Mouse (Mus musculus) midbrain, postnatal 0 days (tissue): ENCODE data around the gene Robo2. TPM values are rescaled to one million over a fixed set of nuclear protein-coding genes. Genes with fewer than 3 reads are reported as not detected.

ENCODE experiments used
- ATAC-seq: fragments of 200-750 bp; cut with Nextera tagmentation; 2 replicates; pipeline ENCODE4 v1.8.0; 2017; ENCODE audit warnings: moderate number of reproducible peaks, mild to moderate bottlenecking, moderate TSS enrichment, moderate library complexity; ENCODE audit not compliant: low FRiP score
- DNase-seq: peaks from one replicate; pipeline ENCODE4 v3.0.0-alpha.2; 2015; ENCODE audit warnings: low spot score
- H3K27ac ChIP-seq: fragments of 300-500 bp; sonication (generic); 2 replicates; pipeline ENCODE4 v1.5.1; 2014; ENCODE audit warnings: low read depth, mild to moderate bottlenecking, low read length, mixed read lengths
- H3K27me3 ChIP-seq: fragments of 300-500 bp; sonication (generic); 2 replicates; pipeline ENCODE4 v1.6.1; 2014; ENCODE audit warnings: low read length, control low read depth, mixed read lengths; ENCODE audit not compliant: insufficient read depth
- H3K36me3 ChIP-seq: fragments of 300-500 bp; sonication (generic); 2 replicates; pipeline ENCODE4 v1.6.1; 2014; ENCODE audit warnings: low read length, control low read depth, mixed read lengths; ENCODE audit not compliant: insufficient read depth
- H3K4me1 ChIP-seq: fragments of 300-500 bp; sonication (generic); 2 replicates; pipeline ENCODE4 v1.6.1; 2014; ENCODE audit warnings: mild to moderate bottlenecking, control low read depth, antibody characterized with exemption, low read length, mixed read lengths; ENCODE audit not compliant: insufficient read depth
- H3K4me2 ChIP-seq: fragments of 300-500 bp; sonication (generic); 2 replicates; pipeline ENCODE4 v1.6.1; 2014; ENCODE audit warnings: low read depth, mild to moderate bottlenecking, low read length, mixed read lengths; ENCODE audit not compliant: poor library complexity, severe bottlenecking
- H3K4me3 ChIP-seq: fragments of 300-500 bp; sonication (generic); 2 replicates; pipeline ENCODE4 v1.5.1; 2014; ENCODE audit warnings: low read depth, mild to moderate bottlenecking, low read length, moderate library complexity
- H3K9ac ChIP-seq: fragments of 300-500 bp; sonication (generic); replicated peaks from 2 replicates; pipeline ENCODE4 v1.6.1; 2014; ENCODE audit warnings: mild to moderate bottlenecking, low read length, moderate library complexity, mixed read lengths; ENCODE audit not compliant: poor library complexity, severe bottlenecking
- H3K9me3 ChIP-seq: fragments of 300-500 bp; sonication (generic); 2 replicates; pipeline ENCODE4 v1.6.1; 2016; ENCODE audit warnings: low read length, control low read depth
- CTCF ChIP-seq: IDR thresholded peaks from 2 replicates; pipeline ENCODE4 v1.5.1; 2016; ENCODE audit warnings: antibody characterized with exemption, mild to moderate bottlenecking
- WGBS: fragments of 180-500 bp; shearing (Covaris S2); extraction: QIAGEN DNeasy Blood & Tissue Kit; methylation state at CpG from one replicate; pipeline ENCODE4 v1.1.7; 2014; 5-methylcytosine and 5-hydroxymethylcytosine counted together
- polyA plus RNA-seq: library from polyadenylated mRNA; unstranded; fragments of >200 nt; fragmentation: Nextera tagmentation; extraction: Ambion mirVana; gene quantifications from 2 replicates; pipeline ENCODE4 v1.2.1, GENCODE M21; 2015
- total RNA-seq: library from RNA; depleted of rRNA; stranded (reverse); fragments of >200 nt; gene quantifications from 2 replicates; pipeline ENCODE4 v1.2.3, GENCODE M21; 2014

Robo2 gene
- total and polyA plus RNA-seq, 2 experiments from 2014 or later: 49.8 to 134 TPM

GRCm38 (mm10) chr16:74373407-74373806 is 38.2 kb downstream of the Robo2 start:
- Histone ChIP-seq H3K4me3 (no peak overlapping the region), H3K27me3 (no peaks in the 10 kb centered on the region), H3K9ac (no peak overlapping the region), H3K4me2 (no peak overlapping the region), H3K9me3 (no peaks in the 10 kb centered on the region), H3K27ac (no peak overlapping the region), H3K36me3 (no peaks in the 10 kb centered on the region), H3K4me1 (peaks cover 3% of the 10 kb centered on the region; the same call in 1 of the 2 replicates)
- no peak for TF ChIP-seq CTCF
- ATAC-seq (no peak), DNase-seq (no peak)
- WGBS: 90% methylated on average over 3 of the region's 3 CpGs

GRCm38 (mm10) chr16:74372876-74373275 is 38.7 kb downstream of the Robo2 start:
- Histone ChIP-seq H3K27me3 (no peaks in the 10 kb centered on the region), H3K4me2 (no peak overlapping the region), H3K9me3 (no peaks in the 10 kb centered on the region), H3K9ac (no peak overlapping the region), H3K36me3 (no peaks in the 10 kb centered on the region), H3K4me1 (peaks cover 3% of the 10 kb centered on the region; the same call in 1 of the 2 replicates), H3K4me3 (no peak overlapping the region), H3K27ac (no peak overlapping the region)
- WGBS: 56% methylated on average over 1 of the region's 1 CpGs
- no peak for TF ChIP-seq CTCF
- DNase-seq (no peak), ATAC-seq (no peak)

DNA sequence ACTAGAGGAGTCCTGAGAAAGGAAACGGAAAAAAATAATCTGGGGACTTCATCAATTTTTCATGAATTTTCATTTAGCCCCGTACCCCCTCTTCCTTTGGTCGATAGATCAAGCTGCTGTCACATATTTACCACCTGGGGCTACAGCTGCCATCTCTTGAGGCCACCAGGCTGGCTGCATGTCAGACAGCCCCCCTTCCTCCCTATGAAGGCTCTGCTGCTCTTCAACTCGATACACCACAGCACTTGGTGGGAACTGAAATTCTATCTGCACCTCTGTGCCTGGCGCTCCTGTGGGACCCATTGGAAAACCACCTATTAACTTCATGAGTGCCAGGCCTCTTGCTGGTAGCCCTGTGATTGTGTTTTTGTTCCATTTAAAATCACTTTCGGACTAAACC is 63.2 kb downstream of the Robo2 start:
- Histone ChIP-seq H3K4me1 (no peaks in the 10 kb centered on the region), H3K9ac (no peak overlapping the region), H3K27me3 (no peaks in the 10 kb centered on the region), H3K27ac (no peak overlapping the region), H3K9me3 (no peaks in the 10 kb centered on the region), H3K36me3 (no peaks in the 10 kb centered on the region), H3K4me2 (no peak overlapping the region), H3K4me3 (no peak overlapping the region)
- WGBS: 55% methylated on average over 6 of the region's 6 CpGs
- no peak for TF ChIP-seq CTCF
- DNase-seq (no peak), ATAC-seq (no peak)

DNA sequence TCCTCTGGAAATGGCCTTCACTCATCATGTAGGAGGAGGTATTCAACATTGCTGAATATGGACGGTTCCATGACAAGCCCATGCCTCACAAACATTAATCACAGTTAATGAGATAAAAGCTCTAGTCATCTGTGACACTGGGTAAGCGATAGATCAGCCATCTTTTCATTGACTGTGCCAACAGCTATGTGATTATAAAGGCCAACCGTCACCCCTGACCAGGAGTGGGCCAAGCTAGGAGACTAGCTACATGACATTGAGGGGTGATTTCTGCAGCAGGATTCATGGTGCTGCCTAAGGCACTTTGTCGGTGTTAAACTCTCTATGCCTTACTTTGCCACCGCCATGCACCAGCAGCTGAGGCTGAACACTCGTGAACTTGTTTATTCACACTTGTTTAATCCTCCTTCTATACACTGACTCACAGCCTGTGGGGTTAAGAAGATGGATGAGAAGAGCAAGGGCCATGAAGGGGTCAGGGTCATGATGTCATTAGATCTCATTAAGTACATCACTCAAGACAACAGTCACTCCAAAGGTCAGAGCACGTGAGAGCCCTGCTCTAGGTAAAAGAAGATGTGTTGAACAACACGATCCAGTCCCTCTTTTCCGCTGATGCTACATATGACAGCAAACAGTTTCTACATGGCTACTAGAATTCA is 72.5 kb downstream of the Robo2 start:
- Histone ChIP-seq H3K27me3 (no peaks in the 10 kb centered on the region), H3K36me3 (no peaks in the 10 kb centered on the region), H3K4me2 (no peak overlapping the region), H3K9ac (no peak overlapping the region), H3K4me3 (no peak overlapping the region), H3K4me1 (no peaks in the 10 kb centered on the region), H3K27ac (no peak overlapping the region), H3K9me3 (no peaks in the 10 kb centered on the region)
- TF ChIP-seq CTCF: no peak
- 80% methylated on average over 9 of the region's 9 CpGs for WGBS
- DNase-seq: no peak
- no peak for ATAC-seq

DNA sequence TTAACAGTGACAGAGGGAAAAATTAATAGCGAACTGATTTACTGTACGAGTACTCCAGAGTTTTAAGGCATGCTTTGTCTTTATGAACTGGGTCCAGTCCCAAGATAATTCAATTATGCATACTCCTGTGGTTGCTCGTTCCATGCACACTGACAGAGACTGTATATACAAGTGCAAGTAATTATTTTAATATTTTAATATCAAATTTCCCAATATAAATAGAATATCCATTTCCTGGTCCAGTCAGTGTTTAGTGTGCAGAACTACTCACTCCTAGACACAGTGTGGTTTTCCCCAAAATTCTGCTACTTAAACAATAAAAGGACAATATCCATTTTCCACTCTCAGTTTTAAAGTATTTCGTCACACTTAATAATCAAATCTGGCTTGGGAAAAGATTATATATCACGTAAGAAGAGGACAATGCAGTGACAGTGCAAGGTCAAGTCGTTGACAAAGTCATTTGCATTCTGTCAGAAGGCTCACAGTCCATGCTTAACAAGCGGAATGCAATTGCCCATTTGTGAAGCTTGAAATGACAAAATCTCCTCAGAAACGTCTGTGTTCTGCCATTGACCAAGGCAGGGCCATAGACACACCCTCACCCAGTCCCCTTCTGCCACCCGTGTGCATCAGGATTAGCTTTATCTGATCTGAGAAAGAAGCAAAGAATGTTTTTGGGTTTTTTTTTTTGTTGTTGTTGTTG is 89.8 kb downstream of the Robo2 start:
- Histone ChIP-seq H3K27ac (no peak overlapping the region), H3K36me3 (no peaks in the 10 kb centered on the region), H3K9ac (no peak overlapping the region), H3K9me3 (no peaks in the 10 kb centered on the region), H3K4me1 (no peaks in the 10 kb centered on the region), H3K4me3 (no peak overlapping the region), H3K4me2 (no peak overlapping the region), H3K27me3 (no peaks in the 10 kb centered on the region)
- ATAC-seq (no peak), DNase-seq (peak; percentile 57)
- whole genome bisulfite sequencing: 42% methylated on average over 9 of the region's 9 CpGs
- no peak for TF ChIP-seq CTCF

DNA sequence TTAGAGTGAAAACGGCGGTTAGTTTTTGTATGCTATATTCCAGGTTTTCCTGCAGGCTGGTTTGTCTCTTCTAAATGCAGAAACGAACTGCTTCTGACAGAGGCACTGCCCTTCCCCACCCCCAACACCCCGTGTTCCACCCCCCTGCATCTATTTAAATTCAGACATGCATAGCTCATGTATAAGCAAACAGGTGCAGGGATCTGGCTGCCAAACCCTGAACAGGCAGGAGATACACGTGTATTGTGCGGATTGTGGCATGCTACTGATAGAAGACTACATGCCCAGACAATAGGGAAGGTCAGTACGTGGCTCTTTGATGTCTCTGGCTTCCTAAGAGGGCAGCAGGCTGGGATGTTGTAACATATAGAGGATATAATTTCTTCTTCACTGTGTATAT is 95.5 kb downstream of the Robo2 start:
- 0 out of 2 replicates have a peak overlapping the region, but pooled peaks have one; percentile 3 for H3K4me2 ChIP-seq
- WGBS: 36% methylated on average over 7 of the region's 7 CpGs
- no peak for TF ChIP-seq CTCF
- no peak overlapping the region for H3K4me3 ChIP-seq
- ATAC-seq (no peak), DNase-seq (peak; percentile 37)
- H3K27ac ChIP-seq: no peak overlapping the region
- H3K9me3 ChIP-seq: no peaks in the 10 kb centered on the region
- no peaks in the 10 kb centered on the region for H3K27me3 ChIP-seq
- no peak overlapping the region for H3K9ac ChIP-seq
- no peaks in the 10 kb centered on the region for H3K36me3 ChIP-seq
- H3K4me1 ChIP-seq: no peaks in the 10 kb centered on the region
